Mouse (Mus musculus): ENCODE data around the gene Csf2. TPM values are rescaled to one million over a fixed set of nuclear protein-coding genes. Genes with fewer than 3 reads are reported as not detected.

Csf2 gene
- polyA plus RNA-seq, 1 experiment, result not detected

- no peak for TF ChIP-seq CTCF (IDR thresholded peaks at IDR 0.05; ENCODE audit: insufficient read depth, low read depth, low read length)
- TF ChIP-seq POLR2A (IDR thresholded peaks at IDR 0.05; ENCODE audit: insufficient read depth, low read depth, low read length), result no peak
- H3K27ac ChIP-seq (ENCODE audit: insufficient read depth, low read depth, low read length), result no peak overlapping the region
- H3K4me1 ChIP-seq (ENCODE audit: control insufficient read depth, insufficient read depth, low read length), result no peaks in the 10 kb centered on the region
- 88% methylated on average over 5 of the region's 5 CpGs for WGBS
- no peak overlapping the region for H3K4me3 ChIP-seq (ENCODE audit: insufficient read depth, low read depth, low read length)
Measured at GRCm38 (mm10) chr11:54271437-54271949, 22.0 kb upstream of the Csf2 start.

GRCm38 (mm10) chr11:54269191-54269896 is 19.9 kb upstream of the Csf2 start:
- Histone ChIP-seq H3K27ac (ENCODE audit: insufficient read depth, low read depth, low read length) (no peak overlapping the region), H3K4me3 (ENCODE audit: insufficient read depth, low read depth, low read length) (no peak overlapping the region), H3K4me1 (ENCODE audit: control insufficient read depth, insufficient read depth, low read length) (no peaks in the 10 kb centered on the region)
- WGBS, result 84% methylated on average over 3 of the region's 3 CpGs
- TF ChIP-seq CTCF (IDR thresholded peaks at IDR 0.05; ENCODE audit: insufficient read depth, low read depth, low read length) (no peak), POLR2A (IDR thresholded peaks at IDR 0.05; ENCODE audit: insufficient read depth, low read depth, low read length) (no peak)

- TF ChIP-seq CTCF (IDR thresholded peaks at IDR 0.05; ENCODE audit: insufficient read depth, low read depth, low read length) (no peak), POLR2A (IDR thresholded peaks at IDR 0.05; ENCODE audit: insufficient read depth, low read depth, low read length) (no peak)
- no peak within 1 kb of the TSS for H3K27ac ChIP-seq (ENCODE audit: insufficient read depth, low read depth, low read length)
- 87% methylated on average over 6 of the region's 6 CpGs for WGBS
- H3K4me1 ChIP-seq (ENCODE audit: control insufficient read depth, insufficient read depth, low read length), result no peaks in the 10 kb centered on the region
- H3K4me3 ChIP-seq (ENCODE audit: insufficient read depth, low read depth, low read length), result no peak within 1 kb of the TSS
Measured at GRCm38 (mm10) chr11:54267177-54267576, 17.7 kb upstream of the Csf2 start, which contains the start of gene Il3. Il3 (minus strand) TSS chr11:54267277.

GRCm38 (mm10) chr11:54264542-54264941 is 15.1 kb upstream of the Csf2 start:
- no peaks in the 10 kb centered on the region for H3K4me1 ChIP-seq (ENCODE audit: control insufficient read depth, insufficient read depth, low read length)
- TF ChIP-seq POLR2A (IDR thresholded peaks at IDR 0.05; ENCODE audit: insufficient read depth, low read depth, low read length) (no peak), CTCF (IDR thresholded peaks at IDR 0.05; ENCODE audit: insufficient read depth, low read depth, low read length) (no peak)

GRCm38 (mm10) chr11:54263405-54264031 is 14.1 kb upstream of the Csf2 start:
- TF ChIP-seq POLR2A (IDR thresholded peaks at IDR 0.05; ENCODE audit: insufficient read depth, low read depth, low read length) (no peak), CTCF (IDR thresholded peaks at IDR 0.05; ENCODE audit: insufficient read depth, low read depth, low read length) (no peak)
- whole genome bisulfite sequencing, result 22% methylated on average over 1 of the region's 1 CpGs
- Histone ChIP-seq H3K4me1 (ENCODE audit: control insufficient read depth, insufficient read depth, low read length) (no peaks in the 10 kb centered on the region), H3K27ac (ENCODE audit: insufficient read depth, low read depth, low read length) (no peak overlapping the region), H3K4me3 (ENCODE audit: insufficient read depth, low read depth, low read length) (no peak overlapping the region)

More at GRCm38 (mm10) chr11:54264542-54264941, 15.1 kb upstream of the Csf2 start:
- no peak overlapping the region for H3K27ac ChIP-seq (ENCODE audit: insufficient read depth, low read depth, low read length)
- WGBS, result 71% methylated on average over 2 of the region's 2 CpGs
- H3K4me3 ChIP-seq (ENCODE audit: insufficient read depth, low read depth, low read length), result no peak overlapping the region

DNA sequence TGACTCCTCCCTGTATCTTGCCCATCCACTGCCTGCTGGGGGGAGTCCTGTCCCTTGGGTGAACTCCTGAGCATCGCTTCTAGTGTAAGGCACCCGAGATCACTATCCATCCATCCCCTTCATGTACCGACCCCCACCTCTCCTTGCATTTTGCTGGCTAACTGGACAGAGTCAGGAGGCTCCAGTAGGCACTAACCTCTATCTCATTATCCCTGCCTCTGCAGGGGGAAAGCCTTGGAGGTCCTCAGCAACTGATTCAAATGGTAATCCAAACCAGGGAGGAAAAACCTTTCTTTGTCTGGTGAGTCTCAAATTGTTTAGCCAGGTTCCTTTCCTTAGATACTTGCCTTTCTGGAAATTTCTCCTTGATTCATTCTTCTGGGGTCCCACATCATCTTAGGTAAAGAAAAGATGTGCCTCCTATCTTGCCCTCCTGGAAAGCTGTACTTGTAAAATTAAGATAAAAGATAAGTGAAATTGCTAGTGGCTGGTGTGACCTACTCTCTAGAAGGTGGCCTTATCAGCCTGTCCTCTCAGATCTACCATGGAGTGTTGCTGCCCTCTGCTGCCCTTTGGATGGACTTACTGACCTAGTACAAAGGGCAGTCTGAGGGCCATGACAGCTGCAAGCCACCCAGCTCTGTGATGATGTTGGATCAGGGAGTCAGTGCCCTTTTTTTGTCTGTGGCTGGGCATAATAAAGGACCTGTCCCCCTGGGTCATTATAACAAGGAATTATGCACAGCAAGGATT is 7.3 kb upstream of the Csf2 start:
- Histone ChIP-seq H3K4me3 (ENCODE audit: insufficient read depth, low read depth, low read length) (no peak overlapping the region), H3K27ac (ENCODE audit: insufficient read depth, low read depth, low read length) (no peak overlapping the region), H3K4me1 (ENCODE audit: control insufficient read depth, insufficient read depth, low read length) (no peaks in the 10 kb centered on the region)
- 68% methylated on average over 3 of the region's 3 CpGs for WGBS
- no peak for TF ChIP-seq CTCF (IDR thresholded peaks at IDR 0.05; ENCODE audit: insufficient read depth, low read depth, low read length)
- TF ChIP-seq POLR2A (IDR thresholded peaks at IDR 0.05; ENCODE audit: insufficient read depth, low read depth, low read length), result no peak

GRCm38 (mm10) chr11:54254114-54254513 is 4.6 kb upstream of the Csf2 start:
- H3K27ac ChIP-seq (ENCODE audit: insufficient read depth, low read depth, low read length), result no peak overlapping the region
- 0 out of 2 replicates have a peak, but pooled peaks cover 2% of the 10 kb centered on the region for H3K4me1 ChIP-seq (ENCODE audit: control insufficient read depth, insufficient read depth, low read length)
- TF ChIP-seq POLR2A (IDR thresholded peaks at IDR 0.05; ENCODE audit: insufficient read depth, low read depth, low read length), result no peak
- TF ChIP-seq CTCF (IDR thresholded peaks at IDR 0.05; ENCODE audit: insufficient read depth, low read depth, low read length), result no peak
- 65% methylated on average over 4 of the region's 4 CpGs for WGBS
- H3K4me3 ChIP-seq (ENCODE audit: insufficient read depth, low read depth, low read length), result no peak overlapping the region

- TF ChIP-seq CTCF (IDR thresholded peaks at IDR 0.05; ENCODE audit: insufficient read depth, low read depth, low read length) (no peak), POLR2A (IDR thresholded peaks at IDR 0.05; ENCODE audit: insufficient read depth, low read depth, low read length) (no peak)
- H3K4me1 ChIP-seq (ENCODE audit: control insufficient read depth, insufficient read depth, low read length), result 0 out of 2 replicates have a peak, but pooled peaks cover 2% of the 10 kb centered on the region
- no peak overlapping the region for H3K4me3 ChIP-seq (ENCODE audit: insufficient read depth, low read depth, low read length)
- 94% methylated on average over 11 of the region's 11 CpGs for WGBS
- H3K27ac ChIP-seq (ENCODE audit: insufficient read depth, low read depth, low read length), result no peak overlapping the region
Measured at GRCm38 (mm10) chr11:54250575-54250974, 1.1 kb upstream of the Csf2 start.
